Mouse (Mus musculus): Measurements from ENCODE around the gene Slc7a7. TPM values are rescaled to one million over a fixed set of nuclear protein-coding genes. Genes with fewer than 3 reads are reported as not detected.

Slc7a7 gene
- polyA plus RNA-seq, 2 experiments: 4.9 to 7.8 TPM

- TF ChIP-seq CTCF (IDR thresholded peaks at IDR 0.05; ENCODE audit: low read depth) (no peak), EP300 (IDR thresholded peaks at IDR 0.05; ENCODE audit: low read depth) (no peak)
- Histone ChIP-seq H3K4me2 (ENCODE audit: low read depth) (no peak overlapping the region), H3K9ac (replicated peaks) (no peak overlapping the region), H3K36me3 (replicated peaks; ENCODE audit: control insufficient read depth, insufficient read depth, low read depth) (peaks cover 27% of the 10 kb centered on the region), H3K4me1 (replicated peaks; ENCODE audit: control insufficient read depth in 2 of 2, insufficient read depth in 2 of 2, low read length in 1 of 2) (no peaks in the 10 kb centered on the region), H3K9me3 (ENCODE audit: control insufficient read depth, low read length) (no peaks in the 10 kb centered on the region), H3K27ac (no peak overlapping the region), H3K27me3 (ENCODE audit: control insufficient read depth, insufficient read depth, low read length) (no peaks in the 10 kb centered on the region), H3K4me3 (ENCODE audit: insufficient read depth in 1 of 2, low read depth in 2 of 2, low read length in 2 of 2) (no peak overlapping the region)
- DNase-seq (ENCODE audit: low read depth in 3 of 3, low spot score in 3 of 3): no peak
- ATAC-seq (ENCODE audit: insufficient read depth): no peak
- 87% methylated on average over 10 of the region's 10 CpGs for WGBS (ENCODE audit: insufficient replicate concordance)
These were observed 46.1 kb downstream of the Slc7a7 start for GRCm38 (mm10) chr14:54371460-54371859.

DNA sequence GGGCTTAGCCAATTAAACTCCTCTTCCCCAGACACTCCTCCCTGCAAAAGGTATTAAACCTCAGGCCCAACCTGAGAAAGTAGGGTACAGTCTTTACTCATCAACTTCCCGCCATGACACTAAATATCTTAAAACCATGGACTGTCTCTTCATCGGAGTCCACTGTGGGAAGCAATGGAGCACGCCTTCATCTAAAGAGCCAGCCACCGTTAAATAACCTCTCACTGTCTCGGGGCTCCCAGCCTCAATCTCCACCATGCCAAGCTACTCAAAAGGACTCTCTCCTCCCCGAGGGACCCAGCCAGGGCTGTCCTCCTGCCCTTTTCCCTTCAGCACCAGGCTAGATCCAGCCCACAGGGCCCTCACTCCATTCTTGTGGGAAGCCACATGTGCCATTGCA is 47.0 kb downstream of the Slc7a7 start:
- no peaks in the 10 kb centered on the region for H3K9me3 ChIP-seq (ENCODE audit: control insufficient read depth, low read length)
- no peak for DNase-seq (ENCODE audit: low read depth in 3 of 3, low spot score in 3 of 3)
- no peak for TF ChIP-seq EP300 (IDR thresholded peaks at IDR 0.05; ENCODE audit: low read depth)
- no peak for TF ChIP-seq CTCF (IDR thresholded peaks at IDR 0.05; ENCODE audit: low read depth)
- no peak; the same call in 1 of the 2 replicates for ATAC-seq (ENCODE audit: insufficient read depth)
- H3K36me3 ChIP-seq (replicated peaks; ENCODE audit: control insufficient read depth, insufficient read depth, low read depth): peaks cover 27% of the 10 kb centered on the region
- H3K27me3 ChIP-seq (ENCODE audit: control insufficient read depth, insufficient read depth, low read length): no peaks in the 10 kb centered on the region
- H3K4me2 ChIP-seq (ENCODE audit: low read depth): no peak overlapping the region
- H3K4me1 ChIP-seq (replicated peaks; ENCODE audit: control insufficient read depth in 2 of 2, insufficient read depth in 2 of 2, low read length in 1 of 2): no peaks in the 10 kb centered on the region
- H3K9ac ChIP-seq (replicated peaks): no peak overlapping the region
- H3K27ac ChIP-seq: no peak overlapping the region
- WGBS (ENCODE audit: insufficient replicate concordance): 83% methylated on average over 6 of the region's 6 CpGs
- H3K4me3 ChIP-seq (ENCODE audit: insufficient read depth in 1 of 2, low read depth in 2 of 2, low read length in 2 of 2): no peak overlapping the region

GRCm38 (mm10) chr14:54369372-54369771 is 48.2 kb downstream of the Slc7a7 start:
- no peaks in the 10 kb centered on the region for H3K4me1 ChIP-seq (replicated peaks; ENCODE audit: control insufficient read depth in 2 of 2, insufficient read depth in 2 of 2, low read length in 1 of 2)
- H3K27me3 ChIP-seq (ENCODE audit: control insufficient read depth, insufficient read depth, low read length): no peaks in the 10 kb centered on the region
- H3K4me3 ChIP-seq (ENCODE audit: insufficient read depth in 1 of 2, low read depth in 2 of 2, low read length in 2 of 2): no peak overlapping the region
- no peak for ATAC-seq (ENCODE audit: insufficient read depth)
- no peak overlapping the region for H3K9ac ChIP-seq (replicated peaks)
- H3K36me3 ChIP-seq (replicated peaks; ENCODE audit: control insufficient read depth, insufficient read depth, low read depth): peaks cover 27% of the 10 kb centered on the region
- 89% methylated on average over 3 of the region's 3 CpGs for WGBS (ENCODE audit: insufficient replicate concordance)
- no peak overlapping the region for H3K4me2 ChIP-seq (ENCODE audit: low read depth)
- no peaks in the 10 kb centered on the region for H3K9me3 ChIP-seq (ENCODE audit: control insufficient read depth, low read length)
- TF ChIP-seq EP300 (IDR thresholded peaks at IDR 0.05; ENCODE audit: low read depth) (no peak), CTCF (IDR thresholded peaks at IDR 0.05; ENCODE audit: low read depth) (no peak)
- DNase-seq (ENCODE audit: low read depth in 3 of 3, low spot score in 3 of 3): no peak
- H3K27ac ChIP-seq: no peak overlapping the region

- peaks cover 32% of the 10 kb centered on the region for H3K36me3 ChIP-seq (replicated peaks; ENCODE audit: control insufficient read depth, insufficient read depth, low read depth)
These were observed 50.0 kb downstream of the Slc7a7 start for GRCm38 (mm10) chr14:54367429-54368060.

GRCm38 (mm10) chr14:54366581-54366980 is 51.0 kb downstream of the Slc7a7 start:
- Histone ChIP-seq H3K27me3 (ENCODE audit: control insufficient read depth, insufficient read depth, low read length) (no peaks in the 10 kb centered on the region), H3K4me2 (ENCODE audit: low read depth) (no peak overlapping the region), H3K9me3 (ENCODE audit: control insufficient read depth, low read length) (no peaks in the 10 kb centered on the region), H3K9ac (replicated peaks) (no peak overlapping the region), H3K27ac (no peak overlapping the region), H3K4me1 (replicated peaks; ENCODE audit: control insufficient read depth in 2 of 2, insufficient read depth in 2 of 2, low read length in 1 of 2) (peaks cover under 1 to 3% of the 10 kb centered on the region in 2 experiments; a peak in 3 of 4 replicates), H3K4me3 (ENCODE audit: insufficient read depth in 1 of 2, low read depth in 2 of 2, low read length in 2 of 2) (no peak overlapping the region), H3K36me3 (replicated peaks; ENCODE audit: control insufficient read depth, insufficient read depth, low read depth) (peaks cover 29% of the 10 kb centered on the region)
- no peak for ATAC-seq (ENCODE audit: insufficient read depth)
- TF ChIP-seq CTCF (IDR thresholded peaks at IDR 0.05; ENCODE audit: low read depth) (no peak), EP300 (IDR thresholded peaks at IDR 0.05; ENCODE audit: low read depth) (no peak)
- 84% methylated on average over 10 of the region's 10 CpGs for WGBS (ENCODE audit: insufficient replicate concordance)
- DNase-seq (ENCODE audit: low read depth in 3 of 3, low spot score in 3 of 3): no peak

More at GRCm38 (mm10) chr14:54367429-54368060, 50.0 kb downstream of the Slc7a7 start:
- H3K4me2 ChIP-seq (ENCODE audit: low read depth): no peak overlapping the region
- no peak overlapping the region for H3K9ac ChIP-seq (replicated peaks)
- H3K27ac ChIP-seq: no peak overlapping the region
- no peaks in the 10 kb centered on the region for H3K9me3 ChIP-seq (ENCODE audit: control insufficient read depth, low read length)
- no peak for TF ChIP-seq CTCF (IDR thresholded peaks at IDR 0.05; ENCODE audit: low read depth)
- TF ChIP-seq EP300 (IDR thresholded peaks at IDR 0.05; ENCODE audit: low read depth): no peak
- no peak overlapping the region for H3K4me3 ChIP-seq (ENCODE audit: insufficient read depth in 1 of 2, low read depth in 2 of 2, low read length in 2 of 2)
- 84% methylated on average over 18 of the region's 18 CpGs for whole genome bisulfite sequencing (ENCODE audit: insufficient replicate concordance)
- DNase-seq (ENCODE audit: low read depth in 3 of 3, low spot score in 3 of 3) (no peak), ATAC-seq (ENCODE audit: insufficient read depth) (no peak)
- H3K4me1 ChIP-seq (replicated peaks; ENCODE audit: control insufficient read depth in 2 of 2, insufficient read depth in 2 of 2, low read length in 1 of 2): no peaks in the 10 kb centered on the region; a peak in 1 of 4 replicates
- H3K27me3 ChIP-seq (ENCODE audit: control insufficient read depth, insufficient read depth, low read length): no peaks in the 10 kb centered on the region

Measured in liver, embryonic 14.5 days (tissue).